Mouse (Mus musculus) colon, adult 2 months (tissue): ENCODE results near the gene Pcbd2. TPM values are rescaled to one million over a fixed set of nuclear protein-coding genes. Genes with fewer than 3 reads are reported as not detected.

Source experiments
- polyA plus RNA-seq: library from polyadenylated mRNA; depleted of rRNA; stranded (reverse); fragments of >200 nt; gene quantifications from 2 replicates; pipeline ENCODE4 v1.2.3, GENCODE M21; 2012; rRNA removed

Gene Pcbd2
- 18.6 and 34.2 TPM in 2 replicates for polyA plus RNA-seq

DNA sequence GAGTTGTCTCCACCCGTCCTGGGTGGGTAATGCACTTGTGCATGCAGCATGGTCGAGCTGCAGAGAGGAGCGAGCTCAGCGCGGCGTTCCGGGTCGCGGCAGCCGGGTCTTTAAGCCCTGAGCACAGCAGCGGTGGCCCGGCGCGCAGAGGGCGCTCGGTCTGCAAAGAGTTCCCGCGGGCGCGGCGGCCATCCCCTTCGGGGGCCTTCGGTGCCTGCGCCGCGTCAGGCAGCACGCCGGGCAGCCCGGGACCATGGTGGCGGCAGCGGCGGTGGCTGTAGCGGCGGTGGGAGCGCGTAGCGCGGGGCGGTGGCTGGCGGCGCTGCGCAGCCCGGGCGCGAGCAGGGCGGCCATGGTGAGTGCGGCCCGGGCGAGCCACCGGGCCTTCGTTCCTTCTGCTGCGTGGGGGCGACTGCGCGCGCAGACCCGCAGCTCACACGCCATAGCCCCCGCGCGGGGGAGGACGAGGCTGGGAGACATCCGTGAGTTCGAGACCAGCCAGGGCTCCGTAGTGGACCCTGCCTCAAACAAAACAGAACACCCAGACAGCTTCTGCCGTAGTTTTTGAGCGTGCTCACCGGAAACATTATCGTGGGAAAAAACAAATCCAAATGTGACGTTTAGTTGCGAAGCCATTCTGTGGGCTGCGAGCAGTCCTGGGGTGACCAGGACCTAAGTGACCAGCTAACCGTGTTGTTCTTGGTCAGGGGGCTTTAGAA, at the start of gene Pcbd2:
Gene Pcbd2, plus strand, starts transcription at position 249 of the 719 bp plus-strand sequence.

DNA sequence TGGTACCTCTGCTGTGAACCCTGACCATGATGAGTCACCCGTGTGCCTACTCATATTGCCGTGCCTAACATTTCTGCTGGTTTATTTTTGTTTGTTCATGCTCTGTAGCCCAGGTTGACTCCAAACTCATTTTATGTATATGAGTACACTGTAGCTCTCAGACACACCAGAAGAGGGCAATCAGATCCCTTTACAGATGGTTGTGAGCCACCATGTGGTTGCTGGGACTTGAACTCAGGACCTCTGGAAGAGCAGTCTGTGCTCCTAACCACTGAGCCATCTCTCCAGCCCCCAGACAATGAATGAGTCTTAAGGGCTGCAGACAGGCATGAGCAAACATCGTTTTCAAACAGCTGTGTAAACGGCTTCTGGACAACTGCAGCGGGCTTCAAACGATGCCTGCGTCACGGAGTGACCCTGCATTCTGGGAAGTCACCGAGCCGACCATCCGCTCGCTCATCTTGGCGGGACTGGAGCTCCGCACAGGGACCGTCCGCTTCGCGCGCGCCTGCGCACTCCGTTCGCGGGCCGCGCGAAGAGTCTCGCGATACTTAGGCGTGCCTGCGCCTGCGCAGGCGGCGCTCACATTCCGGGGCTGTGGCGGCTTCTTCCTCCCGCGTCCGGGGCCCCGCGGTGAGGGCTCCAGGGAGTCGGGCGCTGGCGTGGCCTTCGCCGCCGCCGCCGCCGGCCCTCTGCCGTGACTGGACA, 34.5 kb upstream of the Pcbd2 start, which contains the start of gene B230219D22Rik:
Gene B230219D22Rik, plus strand, starts transcription at position 590 of the 708 bp plus-strand sequence.

DNA sequence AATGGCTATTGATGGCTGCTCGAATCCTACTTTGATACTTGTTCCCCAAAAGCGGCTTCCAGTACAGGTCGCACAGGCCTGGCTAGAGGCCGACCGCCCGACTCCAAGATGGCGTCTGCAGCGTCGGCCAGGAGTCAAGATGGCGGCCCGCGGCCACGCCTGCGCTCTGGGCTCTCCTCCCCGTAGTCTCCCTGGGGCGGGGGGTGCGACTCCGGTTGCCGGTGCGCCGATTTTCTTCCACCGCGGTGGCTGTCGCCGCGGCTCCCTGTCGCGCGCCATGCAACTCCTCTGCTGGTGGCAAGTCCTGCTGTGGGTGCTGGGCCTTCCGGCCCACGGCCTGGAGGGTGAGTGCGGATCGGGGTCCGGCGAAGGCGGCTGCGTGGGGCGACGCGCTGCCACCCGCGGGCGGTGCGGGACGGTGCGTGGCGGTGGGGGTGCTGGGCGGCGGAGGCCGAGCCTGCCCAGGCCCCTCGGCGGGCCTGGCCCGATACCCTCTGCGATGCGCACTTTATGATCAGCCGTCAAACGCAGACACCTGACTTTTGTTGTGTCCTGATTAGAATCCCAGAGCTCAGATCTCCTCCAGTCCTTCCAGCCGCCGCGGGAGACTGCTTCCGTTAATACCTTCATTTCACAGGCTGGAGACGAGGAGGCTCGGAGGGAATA, 12.5 kb upstream of the Pcbd2 start, which contains the start of gene Txndc15:
Gene Txndc15, plus strand, starts transcription at position 150 of the 666 bp plus-strand sequence.

DNA sequence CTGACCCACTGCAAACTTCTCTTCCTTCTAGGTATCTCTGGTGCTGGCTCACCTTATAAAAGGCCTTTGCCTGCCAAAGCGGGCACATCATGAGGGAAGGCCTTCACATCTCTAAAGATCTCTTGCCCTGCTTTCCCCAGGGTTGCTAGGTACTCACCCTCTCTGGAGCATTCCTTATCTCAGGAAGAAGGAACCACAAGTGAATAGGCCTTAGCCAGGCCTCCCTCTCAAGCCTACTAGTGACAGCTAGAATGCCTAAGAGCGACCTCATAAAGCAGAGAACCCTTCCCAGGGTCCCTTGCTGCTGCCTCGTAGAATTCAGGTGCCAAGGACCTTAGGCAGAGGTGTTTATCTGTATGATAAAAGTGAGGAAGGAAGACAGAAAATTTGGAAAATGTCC, 57.1 kb downstream of the Pcbd2 start, which contains the start of gene Catsper3:
Gene Catsper3, plus strand, starts transcription at position 301 of the 400 bp plus-strand sequence.

Other genes with a start within 250 kb of the Pcbd2 start
- gene Dbn1, start 239.3 kb upstream of the Pcbd2 start, polyA plus RNA-seq = 36.7 and 36.9 TPM in 2 replicates
- 178 and 184 TPM in 2 replicates for gene Pdlim7, start 213.7 kb upstream of the Pcbd2 start, polyA plus RNA-seq
- gene Dok3, start 198.1 kb upstream of the Pcbd2 start, polyA plus RNA-seq = 16.3 and 16.8 TPM in 2 replicates
- 66.3 and 71.4 TPM in 2 replicates for gene Ddx41, start 190.7 kb upstream of the Pcbd2 start, polyA plus RNA-seq
- 87.1 and 98.0 TPM in 2 replicates for gene Fam193b, start 156.2 kb upstream of the Pcbd2 start, polyA plus RNA-seq
- gene Tmed9, start 153.6 kb upstream of the Pcbd2 start, polyA plus RNA-seq = 65.8 and 80.9 TPM in 2 replicates
- 26.1 and 27.8 TPM in 2 replicates for gene B4galt7, start 127.5 kb upstream of the Pcbd2 start, polyA plus RNA-seq
- gene Caml, start 104.4 kb upstream of the Pcbd2 start, polyA plus RNA-seq = 13.5 and 15.2 TPM in 2 replicates
- gene Ddx46, start 92.3 kb upstream of the Pcbd2 start, polyA plus RNA-seq = 7.7 and 7.9 TPM in 2 replicates
- gene B230219D22Rik, start 34.2 kb upstream of the Pcbd2 start, polyA plus RNA-seq = 14.3 and 17.9 TPM in 2 replicates
- gene Txndc15, start 12.7 kb upstream of the Pcbd2 start, polyA plus RNA-seq = 41.7 and 46.7 TPM in 2 replicates
- gene Catsper3, start 57.2 kb downstream of the Pcbd2 start, polyA plus RNA-seq = not detected in 2 replicates
- gene Pitx1, start 108.8 kb downstream of the Pcbd2 start, polyA plus RNA-seq = 41.9 and 52.7 TPM in 2 replicates